Mouse (Mus musculus) MEL (cell line): Measurements from ENCODE around the gene Cep78. TPM values are rescaled to one million over a fixed set of nuclear protein-coding genes. Genes with fewer than 3 reads are reported as not detected.

Experiments
- DNase-seq: peaks from one replicate; pipeline ENCODE4 v3.0.0; 2011; ENCODE audit warnings: low read depth, low spot score
- H3K27ac ChIP-seq: 2 replicates; pipeline ENCODE4 v1.5.1; 2012; ENCODE audit warnings: low read depth, mild to moderate bottlenecking, control low read depth, low read length, moderate library complexity; ENCODE audit not compliant: control insufficient read depth
- H3K27me3 ChIP-seq, 2 experiments: fragments of 150-350 bp in 1 of 2; sonication (generic) in 1 of 2; 2 replicates each; pipeline ENCODE4 v1.6.1; 2012; ENCODE audit warnings: low read length in 2 of 2, mild to moderate bottlenecking in 2 of 2, improper control_type of control experiment in 1 of 2, moderate library complexity in 1 of 2; ENCODE audit not compliant: insufficient read depth in 2 of 2, control insufficient read depth in 1 of 2
- H3K36me3 ChIP-seq, 2 experiments: 2 replicates each; pipeline ENCODE4 v1.6.1; 2012 to 2014; ENCODE audit warnings: low read length in 2 of 2, improper control_type of control experiment in 1 of 2, inconsistent platforms in 1 of 2, mild to moderate bottlenecking in 1 of 2; ENCODE audit not compliant: insufficient read depth in 2 of 2, control insufficient read depth in 1 of 2
- H3K4me1 ChIP-seq, 2 experiments: fragments of 150-350 bp in 1 of 2; sonication (generic) in 1 of 2; 2 replicates each; pipeline ENCODE4 v1.6.1; 2012; ENCODE audit warnings: low read length in 2 of 2, improper control_type of control experiment in 1 of 2, mild to moderate bottlenecking in 1 of 2; ENCODE audit not compliant: insufficient read depth in 2 of 2, control insufficient read depth in 1 of 2
- H3K4me3 ChIP-seq, 2 experiments: fragments of 150-350 bp in 1 of 2; sonication (generic) in 1 of 2; 2 replicates each; pipeline ENCODE4 v1.5.1; 2012; ENCODE audit warnings: low read depth in 2 of 2, low read length in 2 of 2, mild to moderate bottlenecking in 2 of 2, moderate library complexity in 2 of 2, control low read depth in 1 of 2, improper control_type of control experiment in 1 of 2; ENCODE audit not compliant: control insufficient read depth in 1 of 2, insufficient read depth in 1 of 2
- H3K79me2 ChIP-seq: 2 replicates; pipeline ENCODE4 v1.6.1; 2012; ENCODE audit warnings: mild to moderate bottlenecking, low read length, moderate library complexity; ENCODE audit not compliant: control insufficient read depth, poor library complexity, insufficient read depth
- H3K9ac ChIP-seq: 2 replicates; pipeline ENCODE4 v1.6.1; 2012; ENCODE audit warnings: low read depth, mild to moderate bottlenecking, control low read depth, low read length, moderate library complexity; ENCODE audit not compliant: control insufficient read depth, poor library complexity, severe bottlenecking
- H3K9me3 ChIP-seq: fragments of 150-350 bp; sonication (generic); replicated peaks from 2 replicates; pipeline ENCODE4 v1.6.1; 2012; ENCODE audit warnings: mild to moderate bottlenecking, low read length, improper control_type of control experiment, moderate library complexity; ENCODE audit not compliant: insufficient read depth
- BHLHE40 ChIP-seq: IDR thresholded peaks from 2 replicates; pipeline ENCODE4 v1.6.1; 2012; ENCODE audit warnings: low read depth, mild to moderate bottlenecking, inconsistent platforms, low read length, improper control_type of control experiment, borderline replicate concordance
- CHD1 ChIP-seq: IDR thresholded peaks from 2 replicates; pipeline ENCODE4 v1.6.1; 2012; ENCODE audit warnings: low read depth, mild to moderate bottlenecking, inconsistent platforms, low read length, improper control_type of control experiment
- CHD2 ChIP-seq: IDR thresholded peaks from 2 replicates; pipeline ENCODE4 v1.6.1; 2011; ENCODE audit warnings: low read length, improper control_type of control experiment
- CTCF ChIP-seq, 3 experiments: IDR thresholded peaks in 2 of 3; conservative IDR thresholded peaks in 1 of 3; 2 replicates each; pipeline ENCODE4 v1.5.1; 2011 to 2012; ENCODE audit warnings: low read length in 3 of 3, low read depth in 2 of 3, mild to moderate bottlenecking in 2 of 3, improper control_type of control experiment in 1 of 3, inconsistent platforms in 1 of 3, mixed read lengths in 1 of 3, moderate library complexity in 1 of 3; ENCODE audit not compliant: control insufficient read depth in 1 of 3, insufficient read depth in 1 of 3, poor library complexity in 1 of 3, severe bottlenecking in 1 of 3
- E2F4 ChIP-seq: IDR thresholded peaks from 2 replicates; pipeline ENCODE4 v1.6.1; 2011; ENCODE audit warnings: low read depth, low read length, improper control_type of control experiment, borderline replicate concordance
- ELF1 ChIP-seq: IDR thresholded peaks from 2 replicates; pipeline ENCODE4 v1.6.1; 2014; ENCODE audit warnings: low read depth, mild to moderate bottlenecking, inconsistent platforms, low read length, improper control_type of control experiment, moderate library complexity
- EP300 ChIP-seq, 2 experiments: IDR thresholded peaks; 2 replicates each; pipeline ENCODE4 v1.6.1; 2011; ENCODE audit warnings: improper control_type of control experiment in 2 of 2, low read length in 2 of 2, low read depth in 1 of 2, mild to moderate bottlenecking in 1 of 2
- ETS1 ChIP-seq: IDR thresholded peaks from 2 replicates; pipeline ENCODE4 v1.6.1; 2012; ENCODE audit warnings: low read depth, mild to moderate bottlenecking, inconsistent platforms, low read length, improper control_type of control experiment, moderate library complexity
- GABPA ChIP-seq: IDR thresholded peaks from 2 replicates; pipeline ENCODE4 v1.6.1; 2012; ENCODE audit warnings: low read depth, mild to moderate bottlenecking, inconsistent platforms, low read length, improper control_type of control experiment, moderate library complexity
- HCFC1 ChIP-seq: IDR thresholded peaks from 2 replicates; pipeline ENCODE4 v1.6.1; 2012; ENCODE audit warnings: low read depth, mild to moderate bottlenecking, inconsistent platforms, low read length, improper control_type of control experiment, moderate library complexity
- JUND ChIP-seq: IDR thresholded peaks from 2 replicates; pipeline ENCODE4 v1.6.1; 2011; ENCODE audit warnings: low read depth, mild to moderate bottlenecking, improper control_type of control experiment, low read length
- KAT2A ChIP-seq: conservative IDR thresholded peaks from 2 replicates; pipeline ENCODE4 v1.6.1; 2012; ENCODE audit warnings: low read depth, low read length, improper control_type of control experiment, inconsistent platforms
- MAFK ChIP-seq: IDR thresholded peaks from 2 replicates; pipeline ENCODE4 v1.6.1; 2011; ENCODE audit warnings: low read depth, mild to moderate bottlenecking, low read length, improper control_type of control experiment, borderline replicate concordance
- MAX ChIP-seq: IDR thresholded peaks from 2 replicates; pipeline ENCODE4 v1.6.1; 2011; ENCODE audit warnings: low read length, improper control_type of control experiment
- MAZ ChIP-seq: IDR thresholded peaks from 2 replicates; pipeline ENCODE4 v1.6.1; 2012; ENCODE audit warnings: low read depth, mild to moderate bottlenecking, inconsistent platforms, low read length, improper control_type of control experiment
- MEF2A ChIP-seq: IDR thresholded peaks from 2 replicates; pipeline ENCODE4 v1.6.1; 2014; ENCODE audit warnings: low read depth, mild to moderate bottlenecking, inconsistent platforms, low read length, improper control_type of control experiment; ENCODE audit not compliant: poor library complexity, insufficient replicate concordance, severe bottlenecking; ENCODE audit errors: extremely low read depth
- MXI1 ChIP-seq: IDR thresholded peaks from 2 replicates; pipeline ENCODE4 v1.6.1; 2011; ENCODE audit warnings: mild to moderate bottlenecking, low read depth, low read length, improper control_type of control experiment
- MYB ChIP-seq: IDR thresholded peaks from 2 replicates; pipeline ENCODE4 v1.6.1; 2011; ENCODE audit warnings: mild to moderate bottlenecking, low read depth, low read length, improper control_type of control experiment
- MYC ChIP-seq: IDR thresholded peaks from 2 replicates; pipeline ENCODE4 v1.6.1; 2011; ENCODE audit warnings: low read depth, mild to moderate bottlenecking, low read length, improper control_type of control experiment, moderate library complexity
- NELFE ChIP-seq: IDR thresholded peaks from 2 replicates; pipeline ENCODE4 v1.6.1; 2011; ENCODE audit warnings: low read depth, low read length, improper control_type of control experiment
- NRF1 ChIP-seq: IDR thresholded peaks from 2 replicates; pipeline ENCODE4 v1.6.1; 2014; ENCODE audit warnings: low read depth, mild to moderate bottlenecking, inconsistent platforms, low read length, improper control_type of control experiment, moderate library complexity; ENCODE audit not compliant: poor library complexity, insufficient read depth, severe bottlenecking
- POLR2A ChIP-seq, 2 experiments: IDR thresholded peaks; 2 replicates each; pipeline ENCODE4 v1.6.1; 2011 to 2012; ENCODE audit warnings: low read length in 2 of 2, mild to moderate bottlenecking in 2 of 2, control low read depth in 1 of 2, improper control_type of control experiment in 1 of 2, low read depth in 1 of 2, moderate library complexity in 1 of 2; ENCODE audit not compliant: control insufficient read depth in 1 of 2, insufficient read depth in 1 of 2, poor library complexity in 1 of 2
- POLR2AphosphoS2 ChIP-seq: IDR thresholded peaks from 2 replicates; pipeline ENCODE4 v1.6.1; 2011; ENCODE audit warnings: low read length, improper control_type of control experiment
- POLR2AphosphoS5 ChIP-seq: IDR thresholded peaks from 2 replicates; pipeline ENCODE4 v1.6.1; 2012; ENCODE audit warnings: low read depth, borderline replicate concordance, mild to moderate bottlenecking, inconsistent platforms, low read length, moderate library complexity, mixed read lengths
- RAD21 ChIP-seq: IDR thresholded peaks from 2 replicates; pipeline ENCODE4 v1.6.1; 2011; ENCODE audit warnings: mild to moderate bottlenecking, low read depth, low read length, improper control_type of control experiment
- RCOR1 ChIP-seq: IDR thresholded peaks from 2 replicates; pipeline ENCODE4 v1.6.1; 2012; ENCODE audit warnings: low read depth, mild to moderate bottlenecking, inconsistent platforms, low read length, improper control_type of control experiment
- SIN3A ChIP-seq: IDR thresholded peaks from 2 replicates; pipeline ENCODE4 v1.6.1; 2012; ENCODE audit warnings: low read length, improper control_type of control experiment, inconsistent platforms
- SMC3 ChIP-seq: IDR thresholded peaks from 2 replicates; pipeline ENCODE4 v1.6.1; 2011; ENCODE audit warnings: low read depth, low read length, improper control_type of control experiment
- TBP ChIP-seq: IDR thresholded peaks from 2 replicates; pipeline ENCODE4 v1.8.0; 2011; ENCODE audit warnings: low read depth, low read length, improper control_type of control experiment
- TCF12 ChIP-seq: IDR thresholded peaks from 2 replicates; pipeline ENCODE4 v1.6.1; 2014; ENCODE audit warnings: low read depth, mild to moderate bottlenecking, inconsistent platforms, low read length, improper control_type of control experiment, moderate library complexity
- UBTF ChIP-seq: IDR thresholded peaks from 2 replicates; pipeline ENCODE4 v1.6.1; 2012; ENCODE audit warnings: low read depth, mild to moderate bottlenecking, inconsistent platforms, low read length, improper control_type of control experiment, moderate library complexity, borderline replicate concordance; ENCODE audit not compliant: insufficient read depth
- USF1 ChIP-seq: IDR thresholded peaks from 2 replicates; pipeline ENCODE4 v1.6.1; 2014; ENCODE audit warnings: low read depth, mild to moderate bottlenecking, inconsistent platforms, low read length, improper control_type of control experiment, moderate library complexity
- USF2 ChIP-seq, 2 experiments: IDR thresholded peaks; 2 replicates each; pipeline ENCODE4 v1.6.1; 2011 to 2012; ENCODE audit warnings: improper control_type of control experiment in 2 of 2, low read length in 2 of 2, borderline replicate concordance in 1 of 2, inconsistent platforms in 1 of 2, low read depth in 1 of 2, mild to moderate bottlenecking in 1 of 2; ENCODE audit not compliant: insufficient read depth in 1 of 2
- ZC3H11A ChIP-seq: IDR thresholded peaks from 2 replicates; pipeline ENCODE4 v1.6.1; 2012; ENCODE audit warnings: low read depth, mild to moderate bottlenecking, inconsistent platforms, low read length, improper control_type of control experiment
- ZKSCAN1 ChIP-seq: IDR thresholded peaks from 2 replicates; pipeline ENCODE4 v1.6.1; 2012; ENCODE audit warnings: low read depth, mild to moderate bottlenecking, inconsistent platforms, low read length, improper control_type of control experiment, moderate library complexity
- ZMIZ1 ChIP-seq: IDR thresholded peaks from 2 replicates; pipeline ENCODE4 v1.6.1; 2012; ENCODE audit warnings: low read depth, mild to moderate bottlenecking, inconsistent platforms, low read length, improper control_type of control experiment, moderate library complexity
- ZNF384 ChIP-seq: IDR thresholded peaks from 2 replicates; pipeline ENCODE4 v1.6.1; 2012; ENCODE audit warnings: low read depth, mild to moderate bottlenecking, inconsistent platforms, low read length, improper control_type of control experiment
- polyA plus RNA-seq, 2 experiments: library from polyadenylated mRNA; stranded (reverse) in 1 of 2; unstranded in 1 of 2; fragments of >175 nt in 1 of 2; fragments of >200 nt in 1 of 2; gene quantifications; 2 replicates each; pipeline versions ENCODE4 v1.2.1 to v1.2.4; 2012; ENCODE audit warnings: low replicate concordance in 2 of 2, low read depth in 1 of 2; ENCODE audit not compliant: insufficient read length in 2 of 2, insufficient read depth in 1 of 2, missing spikeins in 1 of 2
- total RNA-seq: library from RNA; depleted of rRNA; stranded (reverse); fragments of 300-350 nt; gene quantifications from 2 replicates; pipeline ENCODE4 v1.2.3, GENCODE M21; 2012

Gene Cep78
- total and polyA plus RNA-seq, 3 experiments = 22.2 to 23.0 TPM; not detected in 1

GRCm38 (mm10) chr19:15910488-15910887, 74.3 kb downstream of the Cep78 start:
- peaks cover 6 to 20% of the 10 kb centered on the region in 2 experiments for H3K4me1 ChIP-seq
- H3K27ac ChIP-seq = peak overlapping the region; percentile 18
- no peak overlapping the region for H3K4me3 ChIP-seq
- H3K9ac ChIP-seq = no peak overlapping the region
- DNase-seq = peak; percentile 87
- no peaks in the 10 kb centered on the region for H3K79me2 ChIP-seq
- no peaks in the 10 kb centered on the region for H3K27me3 ChIP-seq
- no peaks in the 10 kb centered on the region for H3K9me3 ChIP-seq
- H3K36me3 ChIP-seq = peaks cover 30 to 38% of the 10 kb centered on the region in 2 experiments
- no peak for TF ChIP-seq CHD1
- peak; percentile 56 for TF ChIP-seq MAZ
- peak; percentile 84 for TF ChIP-seq ETS1
- TF ChIP-seq ZMIZ1 = 0 out of 2 replicates have a peak, but pooled peaks have one; percentile 23
- TF ChIP-seq KAT2A = peak; percentile 39; the same call in 1 of the 2 replicates
- peak; percentile 43; the same call in 1 of the 2 replicates for TF ChIP-seq SIN3A
- 0 out of 2 replicates have a peak, but pooled peaks have one; percentile 32 for TF ChIP-seq MYB
- peak; percentile 95 for TF ChIP-seq RCOR1
- peak; percentile 22; the same call in 1 of the 2 replicates for TF ChIP-seq ELF1
- TF ChIP-seq ZC3H11A = no peak
- TF ChIP-seq ZKSCAN1 = no peak
- no peak for TF ChIP-seq GABPA
- peak; percentile 55; the same call in 1 of the 2 replicates for TF ChIP-seq BHLHE40
- no peak for TF ChIP-seq MYC
- peak; percentile 74 to 89 for TF ChIP-seq EP300 (IDR thresholded peaks at IDR 0.05; ENCODE audit: low read depth in 1 of 2, low read length in 2 of 2)
- 0 out of 2 replicates have a peak, but pooled peaks have one; percentile 37 for TF ChIP-seq JUND
- TF ChIP-seq USF2 (IDR thresholded peaks at IDR 0.05; ENCODE audit: borderline replicate concordance in 1 of 2, insufficient read depth in 1 of 2, low read depth in 1 of 2, low read length in 2 of 2) = no peak
- TF ChIP-seq POLR2AphosphoS5 = no peak
- no peak for TF ChIP-seq MAX
- TF ChIP-seq USF1 = no peak
- TF ChIP-seq RAD21 = no peak
- no peak for TF ChIP-seq NELFE
- no peak for TF ChIP-seq TBP
- no peak for TF ChIP-seq E2F4
- TF ChIP-seq HCFC1 = no peak
- TF ChIP-seq MAFK = peak; percentile 57; the same call in 1 of the 2 replicates
- peak; percentile 75 for TF ChIP-seq TCF12
- TF ChIP-seq ZNF384 = no peak
- no peak for TF ChIP-seq UBTF
- TF ChIP-seq MXI1 = peak; percentile 54
- no peak for TF ChIP-seq CTCF (IDR thresholded peaks at IDR 0.05 in 2 of 3, conservative IDR thresholded peaks at IDR 0.05 in 1 of 3; ENCODE audit: control insufficient read depth in 1 of 3, insufficient read depth in 1 of 3, low read depth in 2 of 3, low read length in 3 of 3, poor library complexity in 1 of 3, severe bottlenecking in 1 of 3)
- no peak for TF ChIP-seq POLR2AphosphoS2
- TF ChIP-seq MEF2A = no peak
- no peak for TF ChIP-seq POLR2A (IDR thresholded peaks at IDR 0.05; ENCODE audit: control insufficient read depth in 1 of 2, insufficient read depth in 1 of 2, low read depth in 1 of 2, low read length in 2 of 2, poor library complexity in 1 of 2)
- TF ChIP-seq SMC3 = no peak
- TF ChIP-seq CHD2 = no peak
- no peak for TF ChIP-seq NRF1
